Mouse (Mus musculus): ENCODE data around the gene Tbc1d5.

DNA sequence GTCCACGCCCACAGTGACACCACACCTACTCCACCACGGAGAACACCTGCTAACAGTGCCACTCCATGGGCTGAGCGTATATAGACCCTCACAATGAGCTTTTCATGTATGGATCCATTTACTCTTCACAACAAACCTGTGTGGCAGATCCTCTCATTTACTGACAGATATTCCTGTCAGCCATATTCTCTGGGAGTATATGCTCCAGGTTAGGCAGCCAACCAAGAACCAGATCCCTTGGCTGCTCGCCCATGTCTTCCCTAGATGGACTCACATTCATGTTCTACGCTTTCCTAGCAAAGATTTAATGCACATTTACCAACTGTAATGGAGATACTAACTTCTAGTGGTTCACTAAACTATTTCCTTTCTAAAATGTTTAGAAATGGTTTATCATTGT, 416.9 kb downstream of the Tbc1d5 start:
- TF ChIP-seq CTCF (IDR thresholded peaks at IDR 0.05; ENCODE audit: control insufficient read depth, insufficient read depth, insufficient replicate concordance, low read depth, low read length) (no peak), POLR2A (IDR thresholded peaks at IDR 0.05; ENCODE audit: control insufficient read depth, low read depth, low read length) (no peak)

Measured in testis, adult 2 months (tissue).